Mouse (Mus musculus) spleen, embryonic (tissue): ENCODE results near the gene Abcb4.
"Not testable (repeated sequence)": the region's sequence is repeated elsewhere in the genome, so short reads cannot be mapped to it uniquely, and the experiment has no call there.

Experiments
- CTCF ChIA-PET: fragments of 350-600 bp; sonication (Branson Sonifier 250); formaldehyde crosslinking; loops from one replicate; lab custom pipeline; 2022; lab: Charles Lee

Gene Abcb4

DNA sequence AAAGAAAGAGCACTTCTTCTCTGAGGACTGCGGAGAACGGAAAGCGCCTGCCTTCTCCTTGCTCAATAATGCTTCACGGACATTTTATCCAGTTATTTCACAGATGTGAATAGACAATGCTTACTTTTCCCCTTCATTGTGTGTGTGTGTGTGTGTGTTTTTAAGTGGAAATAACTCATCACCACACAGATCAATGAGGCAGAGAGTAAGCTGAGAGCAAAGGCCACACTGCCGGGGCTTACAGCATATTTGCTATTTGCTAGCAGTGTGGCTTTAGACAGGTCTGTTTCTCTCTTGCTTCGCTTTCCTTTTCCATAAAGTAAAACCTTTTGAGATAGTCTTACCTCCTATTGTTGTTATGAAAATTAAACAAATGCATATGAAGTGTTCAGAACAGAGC lies 11.0 kb downstream of the Abcb4 start:
- CTCF ChIA-PET: no interaction called here

DNA sequence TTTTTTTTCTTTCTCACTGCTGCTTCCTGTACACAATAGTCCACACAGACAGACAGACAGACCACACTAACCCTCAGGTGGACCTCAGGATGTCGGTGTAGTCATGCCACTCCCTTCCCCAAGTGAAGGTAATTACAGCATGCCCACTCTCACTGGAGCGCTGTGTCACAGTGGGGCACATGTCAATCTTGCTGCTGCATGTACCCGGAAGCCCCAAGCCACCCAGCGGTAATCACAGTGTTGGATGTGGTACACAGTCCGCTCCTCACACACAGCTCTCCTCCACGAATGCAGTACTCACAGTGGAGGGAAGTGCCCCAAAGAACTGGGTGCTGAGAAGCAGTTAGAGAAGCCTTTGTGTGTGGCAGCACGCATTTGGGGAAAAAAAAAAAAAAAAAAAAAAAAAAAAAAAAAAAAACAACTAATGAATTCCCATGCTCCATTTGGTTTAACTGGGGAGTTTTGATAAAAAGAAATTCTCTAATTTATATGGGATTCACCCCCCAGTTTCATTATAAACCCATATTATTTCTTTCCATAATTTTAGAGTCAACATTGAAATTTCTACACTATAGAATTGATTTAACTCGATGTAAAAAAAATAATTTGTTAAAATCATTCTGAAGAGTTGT lies 18.2 kb downstream of the Abcb4 start:
- CTCF ChIA-PET: no interaction called here

DNA sequence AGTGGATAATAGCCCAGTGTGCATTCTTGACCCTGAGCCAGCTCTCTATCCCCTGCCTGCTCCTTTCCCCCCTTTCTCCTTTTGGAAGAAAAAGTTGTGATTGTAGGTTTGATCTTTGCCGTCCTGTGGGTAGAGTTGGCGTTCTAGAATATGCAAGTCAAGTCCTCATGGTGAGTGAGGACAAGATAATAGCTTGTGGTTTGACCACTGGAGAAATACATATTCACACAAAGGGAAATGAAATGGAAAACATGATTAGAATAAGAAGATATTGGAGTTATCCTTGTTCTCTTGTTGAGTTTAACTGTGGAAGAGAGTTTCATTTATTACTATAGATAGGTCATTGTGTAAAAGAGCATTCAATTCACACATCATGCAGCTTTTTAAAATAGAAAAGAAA lies 22.9 kb downstream of the Abcb4 start:
- CTCF ChIA-PET: no interaction called here

DNA sequence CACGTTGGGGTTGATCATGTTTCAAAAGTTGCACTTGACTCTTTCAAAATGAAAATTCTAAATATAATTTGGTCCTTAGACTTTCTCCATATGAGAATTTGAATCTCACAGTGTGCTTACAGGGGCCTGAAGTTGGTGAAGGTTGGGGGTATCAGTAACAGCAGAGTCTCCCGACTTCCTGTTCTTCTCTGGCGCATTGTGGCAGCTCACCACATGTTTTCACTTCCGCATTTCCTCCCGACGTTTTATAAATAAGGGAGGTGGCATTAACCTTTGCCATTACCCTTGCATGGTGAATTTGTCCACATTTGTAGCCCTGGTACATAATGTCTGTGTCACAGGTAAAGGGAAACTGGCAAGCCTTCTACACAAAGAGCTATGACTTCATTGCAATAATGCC lies 23.6 kb downstream of the Abcb4 start:
- CTCF ChIA-PET: no interaction called here

DNA sequence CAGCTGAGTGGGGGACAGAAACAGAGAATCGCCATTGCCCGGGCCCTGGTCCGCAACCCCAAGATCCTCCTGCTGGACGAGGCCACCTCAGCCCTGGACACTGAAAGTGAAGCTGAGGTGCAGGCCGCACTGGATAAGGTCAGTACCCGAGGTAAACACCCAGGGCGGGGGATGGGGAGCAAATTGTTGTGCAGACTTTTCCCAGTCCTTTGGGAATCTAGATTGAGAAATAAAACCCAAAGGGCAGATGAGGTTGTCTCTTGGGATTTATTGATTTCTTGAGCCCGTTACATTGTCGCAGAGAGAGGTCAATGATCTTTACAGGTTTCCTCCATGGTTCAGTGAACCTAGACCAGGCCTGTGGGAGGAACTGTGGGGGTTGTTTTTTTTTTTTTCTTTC lies 34.9 kb downstream of the Abcb4 start:
- CTCF ChIA-PET: no interaction called here

DNA sequence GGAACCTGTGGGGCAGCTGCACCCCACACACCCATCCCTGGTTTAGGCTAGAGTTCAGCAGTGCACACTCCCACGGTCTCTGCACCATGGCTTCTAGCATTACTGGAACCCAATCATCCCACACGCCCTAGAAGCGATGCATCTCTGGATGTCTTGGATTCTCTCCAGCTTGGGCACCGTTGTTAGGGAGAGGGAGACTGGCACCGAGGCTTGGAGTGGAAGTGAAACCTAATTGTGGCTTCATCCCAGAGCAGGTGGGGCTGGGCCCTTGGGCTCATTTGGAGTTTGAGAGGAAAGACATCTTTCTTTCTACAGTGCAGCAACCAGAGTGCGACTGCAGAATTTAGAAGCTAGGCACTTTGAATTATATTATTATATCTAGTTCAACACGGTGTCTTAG lies 44.4 kb downstream of the Abcb4 start:
- CTCF ChIA-PET: no interaction called here

DNA sequence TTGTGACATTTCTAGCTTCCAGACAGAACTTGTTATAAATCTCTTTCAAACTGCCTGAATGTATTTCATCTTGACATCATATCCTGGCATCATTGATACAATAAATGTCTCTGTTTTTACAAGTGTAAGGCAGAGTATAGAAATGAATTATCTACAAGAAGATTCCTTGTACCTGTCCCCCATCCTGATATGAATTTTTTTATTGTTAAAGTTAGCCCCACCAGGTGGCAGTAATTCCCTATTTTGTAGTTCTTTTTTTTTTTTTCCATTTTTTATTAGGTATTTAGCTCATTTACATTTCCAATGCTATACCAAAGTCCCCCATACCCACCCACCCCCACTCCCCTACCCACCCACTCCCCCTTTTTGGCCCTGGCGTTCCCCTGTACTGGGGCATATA lies 47.7 kb downstream of the Abcb4 start:
- CTCF ChIA-PET: not testable (repeated sequence)

DNA sequence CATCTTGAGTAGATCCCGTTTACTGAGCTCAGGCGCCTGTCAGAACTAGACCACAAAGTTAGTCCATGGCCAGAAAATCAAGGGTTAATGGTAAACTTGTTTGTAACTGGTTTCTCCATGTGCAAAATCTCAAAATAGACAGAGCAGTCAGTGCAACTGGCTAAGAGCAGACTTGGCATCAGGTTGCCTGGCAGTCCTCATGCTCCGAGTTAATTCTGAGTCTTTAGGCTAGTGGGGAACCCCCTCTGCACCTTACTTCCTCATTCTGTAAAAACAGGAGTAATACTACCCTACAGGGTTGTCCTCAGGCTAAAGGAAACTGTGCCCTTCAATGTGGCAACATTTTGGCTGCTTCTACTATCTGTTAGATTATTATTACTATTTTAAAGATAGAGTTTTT lies 50.3 kb downstream of the Abcb4 start:
- CTCF ChIA-PET: no interaction called here

DNA sequence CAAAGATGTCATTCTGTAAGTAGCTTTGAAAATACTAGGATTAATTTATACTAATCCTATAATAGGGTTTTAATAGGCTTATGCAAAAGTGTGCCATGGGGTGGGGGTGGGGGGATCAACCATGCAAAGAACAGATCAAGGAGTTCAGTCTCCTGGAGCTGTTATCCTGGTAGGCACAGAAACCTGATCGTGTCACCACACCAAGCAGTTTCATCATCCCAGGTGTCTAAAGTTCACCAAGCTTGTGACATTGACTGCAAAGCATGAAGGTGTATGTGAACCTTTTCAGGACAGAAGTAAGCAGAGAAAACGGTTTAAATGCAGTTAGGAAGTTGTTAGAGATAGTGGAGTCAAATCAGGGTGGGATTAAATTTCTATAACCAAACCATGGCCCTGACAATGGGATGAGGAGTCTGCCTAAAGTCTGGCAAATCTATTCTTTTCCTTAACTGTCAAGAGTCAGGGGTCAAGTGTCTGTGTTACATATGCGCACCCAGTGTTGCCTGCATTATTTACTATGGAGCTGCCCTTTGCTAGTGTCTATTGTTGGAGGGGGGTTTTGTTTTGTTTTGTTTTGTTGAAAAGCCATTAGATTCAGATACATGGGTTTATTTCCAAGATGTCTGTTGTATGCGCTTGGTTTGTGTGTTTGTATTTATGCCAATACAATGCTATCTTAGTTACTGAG lies 54.0 kb downstream of the Abcb4 start:
- CTCF ChIA-PET: no interaction called here

DNA sequence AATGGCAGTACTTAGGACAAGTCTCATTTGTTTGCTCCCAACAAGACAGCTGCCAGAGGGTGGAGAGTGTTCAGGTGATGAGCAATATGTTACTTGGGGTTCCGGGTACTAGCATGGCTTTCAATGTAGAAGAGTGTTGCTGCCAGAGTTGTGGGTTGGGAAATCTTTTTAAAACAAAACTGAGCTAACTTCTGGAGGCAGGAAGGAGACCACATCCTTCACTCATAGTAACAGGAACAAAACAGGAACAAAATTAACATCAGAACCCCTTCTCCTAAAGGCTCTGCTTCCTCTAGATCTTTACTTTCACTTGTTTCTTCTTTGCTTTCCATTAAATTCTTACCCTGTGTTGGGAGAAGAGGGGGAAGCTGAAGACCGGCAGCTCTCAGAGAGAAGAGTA lies 60.1 kb downstream of the Abcb4 start:
- CTCF ChIA-PET: interaction anchor here (0.5 to 0.7 kb wide), 2 partner anchors 90 to 255 kb away, joined by 3 to 9 read pairs; no protein-coding TSS in a partner anchor

DNA sequence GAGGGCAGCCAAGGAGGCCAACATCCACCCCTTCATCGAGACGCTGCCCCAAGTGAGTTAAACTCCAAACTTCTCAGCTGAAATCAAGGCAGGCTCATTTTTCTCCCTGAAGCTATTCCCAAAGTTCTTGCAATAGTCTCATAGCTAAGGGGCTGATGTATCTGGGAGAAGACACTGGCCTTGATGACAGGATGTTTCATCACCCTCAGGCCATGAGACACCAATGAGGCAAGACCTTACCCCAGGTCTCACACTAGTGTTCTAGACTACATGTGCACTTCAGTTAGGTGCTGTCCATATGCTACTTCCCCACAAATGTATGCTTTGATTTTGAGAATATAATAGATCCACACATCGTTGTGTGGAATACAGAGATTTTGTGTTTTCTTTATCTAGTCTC lies 62.0 kb downstream of the Abcb4 start:
- CTCF ChIA-PET: no interaction called here

DNA sequence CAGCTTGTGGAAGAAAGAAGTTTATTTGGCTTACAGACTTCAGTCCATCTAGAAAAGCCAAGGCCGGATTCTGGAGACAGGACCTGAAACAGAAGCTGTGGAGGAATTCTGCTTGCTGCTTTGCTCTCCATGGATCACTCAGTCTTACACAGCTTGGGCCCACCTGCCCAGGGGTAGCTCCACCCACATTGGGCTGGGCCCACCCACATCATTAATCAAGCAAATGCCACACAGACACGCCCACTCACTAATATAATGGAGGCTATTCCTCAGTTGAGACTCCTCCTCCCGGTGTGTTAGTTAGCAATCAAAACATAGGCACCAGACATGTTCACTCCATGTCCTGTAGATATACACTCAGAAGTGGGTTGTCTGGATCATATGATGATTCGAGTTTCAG lies 67.0 kb downstream of the Abcb4 start:
- CTCF ChIA-PET: no interaction called here

DNA sequence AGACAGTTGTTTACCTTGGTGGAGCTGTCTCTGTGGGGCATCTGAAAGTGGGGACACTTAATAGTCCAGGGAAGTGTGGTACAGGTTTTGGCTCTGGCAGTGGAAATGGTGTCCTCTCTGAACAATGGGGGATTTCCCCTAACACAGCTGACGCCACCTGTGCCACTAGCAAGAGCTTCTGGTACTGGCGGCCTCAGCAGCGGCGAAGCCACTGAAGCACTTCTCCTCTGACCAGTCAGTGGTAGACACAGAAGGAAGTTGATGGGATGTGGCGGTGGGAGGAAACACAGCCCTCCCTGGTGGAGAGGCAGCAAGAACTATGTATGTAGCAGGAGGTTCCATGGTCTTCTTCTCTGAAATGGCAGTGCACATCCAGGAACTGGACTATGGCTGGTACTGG lies 71.0 kb downstream of the Abcb4 start:
- CTCF ChIA-PET: no interaction called here

DNA sequence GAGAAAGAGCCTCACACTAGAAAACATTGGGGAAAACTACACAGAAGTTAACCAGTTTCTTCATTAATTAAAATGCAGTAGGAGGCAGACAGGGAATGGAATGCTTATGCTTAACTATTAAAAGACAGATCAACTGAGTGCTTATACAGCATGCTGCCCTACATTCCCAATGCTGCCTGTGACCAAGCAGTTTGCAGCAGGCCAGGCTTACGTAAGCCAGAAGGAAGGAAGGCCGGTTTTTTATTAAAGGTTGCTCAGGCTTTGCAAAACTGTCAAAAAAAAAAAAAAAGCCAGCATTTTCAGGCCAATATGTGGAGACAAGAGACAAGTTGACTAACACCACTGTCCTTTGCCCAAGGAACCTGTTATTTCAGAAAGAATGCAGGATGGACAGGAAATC lies 77.2 kb downstream of the Abcb4 start:
- CTCF ChIA-PET: no interaction called here

DNA sequence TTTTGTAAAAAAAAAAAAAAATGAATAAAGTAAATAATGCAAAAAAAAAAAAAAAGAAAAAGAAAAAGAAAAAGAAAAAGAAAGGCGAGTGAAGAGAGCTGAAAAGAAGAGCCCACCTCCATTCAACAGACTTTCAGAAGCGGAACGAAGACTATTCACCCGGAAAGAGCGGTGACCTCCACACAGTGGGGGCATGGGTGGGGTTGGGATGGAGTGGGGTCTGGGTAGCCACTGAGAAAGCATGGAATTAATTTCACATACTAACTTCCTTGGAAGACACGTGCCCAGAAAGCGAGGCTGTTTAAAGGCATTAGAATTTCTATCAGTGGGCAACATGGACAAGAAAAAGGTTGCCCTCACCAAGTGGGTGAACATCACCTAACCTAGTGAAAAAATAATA lies 78.8 kb downstream of the Abcb4 start:
- CTCF ChIA-PET: interaction anchor here (0.6 kb wide), 1 partner anchor 22 kb away, joined by 8 read pairs; no protein-coding TSS in a partner anchor

DNA sequence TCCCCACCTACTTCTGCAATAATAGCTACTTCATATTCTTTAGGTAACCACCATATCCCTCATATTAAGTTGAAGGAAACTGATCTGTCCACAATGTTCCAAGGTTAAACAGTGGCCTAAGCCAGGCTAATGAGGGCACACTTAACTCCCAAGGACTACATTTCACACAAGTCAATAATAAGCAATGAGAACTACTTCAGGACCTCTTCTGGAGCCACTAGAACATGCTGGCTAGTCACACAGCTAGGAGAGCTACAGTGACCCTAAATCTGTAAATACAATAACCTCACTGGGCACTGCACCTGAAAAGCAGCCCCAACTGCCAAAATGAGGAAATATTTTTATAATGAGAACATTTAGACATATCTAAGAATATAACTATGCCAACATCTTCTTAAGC lies 81.2 kb downstream of the Abcb4 start:
- CTCF ChIA-PET: no interaction called here

DNA sequence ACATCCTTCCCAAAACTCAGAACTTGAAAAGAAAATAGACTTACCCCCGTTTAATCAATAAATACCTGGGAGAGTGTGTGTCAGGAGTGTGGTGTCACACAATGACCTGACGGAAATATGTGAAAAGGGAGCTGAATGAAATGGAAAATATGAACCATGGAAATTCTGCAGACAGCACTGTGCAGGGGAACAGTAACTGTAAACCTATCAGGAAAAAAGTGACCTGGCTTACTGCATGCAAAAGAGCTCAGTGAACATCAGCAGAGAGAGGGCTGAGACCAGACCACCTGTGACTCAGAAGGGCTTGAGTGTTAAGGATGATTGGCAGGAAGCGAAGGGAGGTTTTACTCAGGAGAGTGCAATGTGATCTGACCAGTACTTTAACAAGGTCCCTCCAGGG lies 92.0 kb downstream of the Abcb4 start:
- CTCF ChIA-PET: no interaction called here

DNA sequence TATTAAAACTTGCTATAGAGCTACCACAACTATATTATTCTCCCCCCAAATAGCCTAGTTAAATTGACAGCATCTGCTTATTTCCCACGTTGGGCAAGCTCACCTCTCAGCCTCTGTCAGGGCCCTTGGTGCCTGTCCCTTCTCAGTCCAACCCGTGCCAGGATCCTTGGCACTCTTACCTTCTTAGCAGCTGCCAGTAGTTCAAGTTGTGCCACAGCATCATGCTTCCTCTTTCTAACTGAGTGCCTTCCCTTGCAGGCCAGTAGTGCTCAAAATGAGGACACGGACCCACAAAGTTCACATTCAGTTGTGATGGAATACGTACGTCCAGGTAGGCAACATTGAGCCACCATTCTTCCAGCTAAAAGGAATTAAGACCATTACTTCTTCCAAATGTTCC lies 94.4 kb downstream of the Abcb4 start:
- CTCF ChIA-PET: no interaction called here

DNA sequence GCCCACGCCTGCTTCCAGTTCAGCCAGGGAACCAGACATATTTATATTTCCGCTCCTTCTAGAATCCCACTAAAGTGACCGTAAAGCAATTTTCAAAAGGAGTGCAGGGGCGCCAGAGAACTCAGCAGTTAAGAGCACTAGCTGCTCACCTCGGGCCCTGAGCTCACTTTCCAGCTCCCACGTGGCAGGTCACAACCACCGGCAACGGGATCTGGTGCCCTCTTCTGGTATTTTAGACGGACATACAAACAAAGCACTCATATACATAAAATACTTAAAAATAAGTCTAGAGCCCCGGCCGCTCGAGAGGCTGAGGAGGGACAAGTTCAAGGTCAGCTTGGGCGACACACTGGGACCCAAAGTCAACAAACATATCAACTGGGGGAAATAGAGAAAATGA lies 97.0 kb downstream of the Abcb4 start:
- CTCF ChIA-PET: no interaction called here

DNA sequence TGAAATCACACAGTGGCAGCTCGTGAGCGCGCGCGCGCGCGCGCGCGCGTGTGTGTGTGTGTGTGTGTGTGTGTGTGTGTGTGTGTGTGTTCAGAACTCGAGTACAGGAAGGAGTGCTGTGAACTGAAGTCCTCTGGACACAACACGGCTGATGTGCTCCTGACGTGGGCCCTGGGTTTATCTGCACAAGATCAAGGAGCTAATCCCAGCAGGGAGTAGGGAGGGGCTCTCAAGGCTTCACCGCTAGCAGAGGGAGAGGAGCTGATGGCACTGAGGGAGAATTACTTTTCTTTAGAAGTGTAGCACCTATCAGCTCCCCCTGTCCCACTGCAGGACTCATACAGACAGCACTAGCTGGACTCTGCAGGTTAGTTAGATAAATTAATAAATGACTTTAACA lies 98.1 kb downstream of the Abcb4 start:
- CTCF ChIA-PET: no interaction called here

DNA sequence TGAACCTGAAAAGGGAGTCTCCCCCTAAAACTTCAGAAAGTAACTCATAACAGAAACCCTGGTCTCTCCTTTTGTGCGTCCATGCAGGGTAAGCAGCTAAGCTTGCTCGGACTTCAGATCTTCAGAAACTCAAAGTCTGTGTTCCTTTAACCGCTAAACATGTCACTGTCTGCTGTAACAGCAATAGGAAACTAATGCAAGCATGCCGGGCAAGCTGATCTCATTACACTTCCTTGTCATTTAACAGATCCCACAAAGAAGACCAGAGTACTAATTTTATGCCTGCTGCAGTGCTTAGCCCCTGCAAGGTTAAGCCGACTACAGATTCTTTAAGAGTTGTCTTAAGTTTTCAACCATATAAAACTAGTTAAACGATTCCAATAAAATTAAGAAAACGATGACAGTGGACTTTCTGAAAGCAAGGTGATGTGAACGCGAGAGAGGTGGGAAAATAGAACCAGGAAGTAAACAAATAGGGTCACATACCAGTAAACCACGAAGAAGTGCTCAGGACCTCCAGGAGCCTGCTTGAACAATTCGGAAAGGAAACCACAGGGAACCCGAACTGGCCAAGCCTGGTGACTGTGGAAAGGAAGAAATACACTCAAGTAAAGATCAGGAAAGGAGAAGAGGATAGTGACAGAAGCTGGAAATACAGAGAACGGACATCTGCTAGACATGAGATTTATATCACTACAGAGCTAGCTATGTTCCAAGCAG lies 102.6 kb downstream of the Abcb4 start:
- CTCF ChIA-PET: interaction anchor here (0.7 kb wide), 1 partner anchor 344 kb away, joined by 3 read pairs; no protein-coding TSS in a partner anchor

DNA sequence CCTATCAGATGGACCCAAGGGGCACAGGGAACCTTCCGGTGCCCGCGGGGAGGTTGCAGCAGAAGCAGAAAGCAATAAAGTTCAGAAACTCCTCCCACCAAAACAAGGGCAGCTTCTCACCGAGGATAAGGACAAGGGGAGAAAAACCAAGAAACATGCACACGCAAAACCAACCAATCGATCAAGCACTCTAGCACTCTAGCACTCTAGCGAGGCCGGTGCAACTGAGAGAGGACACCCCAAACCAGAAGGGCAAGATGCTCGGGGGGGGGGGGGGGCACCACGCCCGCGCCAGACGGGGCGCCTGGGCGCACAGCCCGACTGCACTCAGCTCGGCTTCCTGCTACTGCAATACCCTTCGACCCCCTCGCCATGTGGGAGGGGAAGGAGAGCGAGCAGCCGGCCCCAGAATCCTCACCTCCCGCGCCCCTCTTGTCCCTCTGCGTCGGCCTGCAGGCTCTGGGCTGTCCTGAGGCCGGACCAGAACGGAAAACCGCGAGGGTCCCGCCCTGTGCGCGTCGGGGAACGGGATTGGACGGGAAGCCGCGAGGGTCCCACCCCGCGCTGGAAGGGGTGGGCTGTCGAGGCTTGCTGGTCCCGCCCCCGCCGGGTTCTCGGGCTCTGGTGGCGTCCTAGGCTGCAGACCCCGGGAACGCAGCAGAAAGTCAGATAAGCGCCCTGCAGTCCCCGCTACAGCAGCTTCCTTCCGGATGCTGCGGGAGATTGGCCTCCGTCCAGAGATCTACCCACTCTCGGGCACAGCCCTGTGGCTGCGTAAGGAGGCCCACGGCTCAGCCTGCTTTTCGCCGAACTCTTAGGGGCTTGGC lies 103.4 kb downstream of the Abcb4 start, which contains the start of gene Crot:
Gene Crot (minus strand): TSS at position 639 of the 827 bp plus-strand sequence.
- CTCF ChIA-PET: interaction anchor here (0.7 to 1.2 kb wide), 2 partner anchors 59 to 345 kb away, joined by 3 read pairs; no protein-coding TSS in a partner anchor
